ENCODE assay signal across 14 mouse cellular contexts in genomic region chr1:193003953-193004352, GRCm38 (mm10). TPM values are rescaled to one million over a fixed set of nuclear protein-coding genes. Genes with fewer than 3 reads are reported as not detected.
DNase-seq lines count a peak whose midpoint lies in the region; ATAC-seq lines count a peak whose summit lies in the region.
"Had no signal": no experiment of that assay in that cellular context is flagged by ENCODE, and none has a peak within 500 bp of the region (broad histone marks: within the 10 kb centered on the region; RNA-seq: fewer than 3 reads in every experiment).

No protein-coding gene starts in this region.

- no peak for DNase-seq in frontal cortex, postnatal 25 days (ENCODE audit: low spot score in 2 of 2)
- peak; percentile 65 for DNase-seq in layer of hippocampus, adult 11-12 months (ENCODE audit: low spot score)
- peak; percentile 48 to 63 for DNase-seq in layer of hippocampus, postnatal 36 days
- peak; percentile 18 for DNase-seq in right cerebral cortex, postnatal 25 days
- DNase-seq in gastrocnemius, postnatal 36 days = no peak
- DNase-seq in heart, postnatal 10 days = no peak
- DNase-seq: adrenal gland, postnatal 10 days; embryo, embryonic 11 days; gastrocnemius, postnatal 25 days; kidney, postnatal 14 days had no signal

- ATAC-seq in frontal cortex, adult (ENCODE audit: low TSS enrichment) = peak; percentile 54
- ATAC-seq: forebrain, embryonic 14.5 days; intestine, embryonic 16.5 days; lung, postnatal 0 days had no signal

- intact Hi-C loops in gastrocnemius, postnatal 36 days (cut with DNase I) = no loop called here
- intact Hi-C loops in heart, postnatal 10 days (cut with DNase I) = loop anchor here (5.0 to 10.0 kb wide), 2 partner anchors 123 to 191 kb away; no protein-coding TSS in a partner anchor

RNA-seq across cellular contexts. Expression of gene Syt14, which starts 31.6 kb away (rescaled TPM):
- 10 to 100 TPM; 27.2 to 29.0 TPM for total RNA-seq in layer of hippocampus, postnatal 36 days (2021)
- total RNA-seq in gastrocnemius, postnatal 36 days (2021) = under 1 TPM; 0.05 to 0.15 TPM
- under 1 TPM; 0.12 to 0.15 TPM for total RNA-seq in heart, postnatal 10 days (2021)

Comparison
In these comparisons a context has a peak if more than half of its experiments do, and no peak if none do; other contexts are left out.
1. DNase-seq: peak in layer of hippocampus, adult 11-12 months (single experiment), layer of hippocampus, postnatal 36 days (2 of 2) and right cerebral cortex, postnatal 25 days (single experiment); none in frontal cortex, postnatal 25 days (0 of 2), gastrocnemius, postnatal 36 days (0 of 2) and heart, postnatal 10 days (0 of 2).
2. RNA of gene Syt14, which starts 31.6 kb away (total RNA-seq): 27.2 to 29.0 TPM in layer of hippocampus, postnatal 36 days; 0.12 to 0.15 TPM in heart, postnatal 10 days and 0.05 to 0.15 TPM in gastrocnemius, postnatal 36 days; every median in the first group is over 10 times any median in the second.